Mouse (Mus musculus) CH12.LX (cell line): ENCODE results near the gene Lsp1. TPM values are rescaled to one million over a fixed set of nuclear protein-coding genes. Genes with fewer than 3 reads are reported as not detected.

ENCODE experiments used
- DNase-seq: peaks from one replicate; pipeline ENCODE4 v3.0.0-alpha.2; 2013; ENCODE audit errors: extremely low read depth
- H3K27ac ChIP-seq: 2 replicates; pipeline ENCODE4 v1.5.1; 2012; ENCODE audit warnings: low read depth, mild to moderate bottlenecking, control low read depth, moderate library complexity; ENCODE audit not compliant: insufficient read depth
- H3K27me3 ChIP-seq: replicated peaks from 2 replicates; pipeline ENCODE3; 2012; ENCODE audit warnings: inconsistent platforms
- H3K36me3 ChIP-seq, 2 experiments: replicated peaks in 1 of 2; 2 replicates each; pipeline versions ENCODE3 to v1.6.1; 2012; ENCODE audit warnings: inconsistent platforms in 1 of 2, low read length in 1 of 2, mild to moderate bottlenecking in 1 of 2, mixed read lengths in 1 of 2, moderate library complexity in 1 of 2; ENCODE audit not compliant: control insufficient read depth in 1 of 2, insufficient read depth in 1 of 2
- H3K4me1 ChIP-seq, 2 experiments: 2 replicates each; pipeline ENCODE4 v1.6.1; 2012; ENCODE audit warnings: inconsistent platforms in 1 of 2, moderate library complexity in 1 of 2; ENCODE audit not compliant: insufficient read depth in 2 of 2, control insufficient read depth in 1 of 2
- H3K4me2 ChIP-seq: 2 replicates; pipeline ENCODE4 v1.6.1; 2012; ENCODE audit warnings: low read depth, mild to moderate bottlenecking, control low read depth; ENCODE audit not compliant: poor library complexity, insufficient read depth, severe bottlenecking
- H3K4me3 ChIP-seq, 3 experiments: fragments of 150-350 bp in 1 of 3; sonication (generic) in 1 of 3; replicated peaks in 1 of 3; 2 replicates each; pipeline versions ENCODE3 to v1.5.1; 2011 to 2012; ENCODE audit warnings: low read depth in 2 of 3, low read length in 2 of 3, mild to moderate bottlenecking in 2 of 3, moderate library complexity in 2 of 3, control low read depth in 1 of 3, improper control_type of control experiment in 1 of 3, inconsistent platforms in 1 of 3, mixed read lengths in 1 of 3; ENCODE audit not compliant: poor library complexity in 1 of 3
- H3K79me2 ChIP-seq: replicated peaks from 2 replicates; pipeline ENCODE4 v1.6.1; 2012; ENCODE audit warnings: mild to moderate bottlenecking, moderate library complexity; ENCODE audit not compliant: control insufficient read depth, poor library complexity, insufficient read depth, severe bottlenecking; ENCODE audit errors: extremely low read depth
- H3K9ac ChIP-seq: 2 replicates; pipeline ENCODE4 v1.6.1; 2012; ENCODE audit warnings: low read depth, mild to moderate bottlenecking, control low read depth, moderate library complexity; ENCODE audit not compliant: insufficient read depth
- H3K9me3 ChIP-seq: replicated peaks from 2 replicates; pipeline ENCODE3; 2012; ENCODE audit warnings: low read length, inconsistent platforms, mixed read lengths
- BHLHE40 ChIP-seq: IDR thresholded peaks from 2 replicates; pipeline ENCODE4 v1.6.1; 2011; ENCODE audit warnings: mild to moderate bottlenecking, low read depth, low read length, improper control_type of control experiment
- CHD2 ChIP-seq: IDR thresholded peaks from 2 replicates; pipeline ENCODE4 v1.6.1; 2011; ENCODE audit warnings: low read length, improper control_type of control experiment
- CTCF ChIP-seq, 2 experiments: IDR thresholded peaks in 1 of 2; conservative IDR thresholded peaks in 1 of 2; 2 replicates each; pipeline ENCODE4 v1.5.1; 2011 to 2012; ENCODE audit warnings: low read depth in 2 of 2, low read length in 2 of 2, improper control_type of control experiment in 1 of 2, inconsistent platforms in 1 of 2, mild to moderate bottlenecking in 1 of 2, moderate library complexity in 1 of 2
- ETS1 ChIP-seq: conservative IDR thresholded peaks from 2 replicates; pipeline ENCODE4 v1.6.1; 2012; ENCODE audit warnings: low read depth, mild to moderate bottlenecking, inconsistent platforms, low read length, improper control_type of control experiment, moderate library complexity
- HCFC1 ChIP-seq: IDR thresholded peaks from 2 replicates; pipeline ENCODE4 v1.6.1; 2012; ENCODE audit warnings: low read depth, mild to moderate bottlenecking, inconsistent platforms, low read length, improper control_type of control experiment
- IRF4 ChIP-seq: IDR thresholded peaks from 2 replicates; pipeline ENCODE4 v1.6.1; 2014; ENCODE audit warnings: low read depth, mild to moderate bottlenecking, inconsistent platforms, low read length, improper control_type of control experiment
- JUN ChIP-seq: IDR thresholded peaks from 2 replicates; pipeline ENCODE4 v1.6.1; 2011; ENCODE audit warnings: low read depth, mild to moderate bottlenecking, low read length, improper control_type of control experiment, moderate library complexity; ENCODE audit not compliant: insufficient read depth
- JUND ChIP-seq: conservative IDR thresholded peaks from 2 replicates; pipeline ENCODE4 v1.6.1; 2011; ENCODE audit warnings: low read depth, low read length, improper control_type of control experiment
- KAT2A ChIP-seq: IDR thresholded peaks from 2 replicates; pipeline ENCODE4 v1.6.1; 2012; ENCODE audit warnings: low read length, improper control_type of control experiment, inconsistent platforms; ENCODE audit not compliant: insufficient replicate concordance
- MAFK ChIP-seq: IDR thresholded peaks from 2 replicates; pipeline ENCODE4 v1.6.1; 2011; ENCODE audit warnings: low read length, improper control_type of control experiment; ENCODE audit not compliant: insufficient replicate concordance
- MAX ChIP-seq: IDR thresholded peaks from 2 replicates; pipeline ENCODE4 v1.6.1; 2011; ENCODE audit warnings: low read length, improper control_type of control experiment
- MEF2A ChIP-seq: IDR thresholded peaks from 2 replicates; pipeline ENCODE4 v1.6.1; 2014; ENCODE audit warnings: low read depth, mild to moderate bottlenecking, inconsistent platforms, low read length, improper control_type of control experiment, borderline replicate concordance
- NRF1 ChIP-seq: IDR thresholded peaks from 2 replicates; pipeline ENCODE4 v1.6.1; 2014; ENCODE audit warnings: low read depth, mild to moderate bottlenecking, inconsistent platforms, low read length, improper control_type of control experiment, moderate library complexity
- POLR2AphosphoS2 ChIP-seq: IDR thresholded peaks from 2 replicates; pipeline ENCODE4 v1.6.1; 2011; ENCODE audit warnings: low read depth, low read length, improper control_type of control experiment
- TCF12 ChIP-seq: IDR thresholded peaks from 2 replicates; pipeline ENCODE4 v1.6.1; 2014; ENCODE audit warnings: low read depth, mild to moderate bottlenecking, inconsistent platforms, low read length, improper control_type of control experiment
- UBTF ChIP-seq: IDR thresholded peaks from 2 replicates; pipeline ENCODE4 v1.6.1; 2012; ENCODE audit warnings: low read depth, mild to moderate bottlenecking, inconsistent platforms, low read length, improper control_type of control experiment, moderate library complexity
- USF1 ChIP-seq: IDR thresholded peaks from 2 replicates; pipeline ENCODE4 v1.6.1; 2014; ENCODE audit warnings: low read depth, mild to moderate bottlenecking, inconsistent platforms, low read length, improper control_type of control experiment
- ZKSCAN1 ChIP-seq: IDR thresholded peaks from 2 replicates; pipeline ENCODE4 v1.6.1; 2012; ENCODE audit warnings: low read depth, inconsistent platforms, low read length, improper control_type of control experiment, borderline replicate concordance
- ZNF384 ChIP-seq: IDR thresholded peaks from 2 replicates; pipeline ENCODE4 v1.6.1; 2012; ENCODE audit warnings: low read depth, low read length, improper control_type of control experiment, inconsistent platforms
- dilution Hi-C: fragments of 300-500 bp; cut with MboI; formaldehyde crosslinking; loops from 2 replicates; pipeline ENCODE4 v1.14.3; 2020; ENCODE audit warnings: low sequenced_read_pairs; ENCODE audit not compliant: extremely low pct_unique_long_range_greater_than_20kb, extremely low pct_ligation_motif_present
- in situ Hi-C: fragments of 300-500 bp; cut with MboI; formaldehyde crosslinking; loops from 3 replicates; pipeline ENCODE4 v1.14.3; 2019; ENCODE audit warnings: low sequenced_read_pairs, low pct_ligation_motif_present, low pct_unique_long_range_greater_than_20kb, mixed read lengths
- polyA plus RNA-seq: library from polyadenylated mRNA; unstranded; fragments of >175 nt; gene quantifications from 2 replicates; pipeline ENCODE4 v1.2.1, GENCODE M21; 2012; ENCODE audit warnings: low read depth; ENCODE audit not compliant: insufficient read length
- total RNA-seq, 2 experiments: library from RNA; depleted of rRNA; stranded (reverse); fragments of 300-350 nt in 1 of 2; fragments of >200 nt in 1 of 2; gene quantifications; 2 replicates each; pipeline ENCODE4 v1.2.3; 2012 to 2014

Gene Lsp1
- total and polyA plus RNA-seq, 3 experiments: 364 to 715 (median 367) TPM

- TF ChIP-seq MAFK (no peak), CHD2 (peak; percentile 52), HCFC1 (peak; percentile 83), IRF4 (no peak), MEF2A (no peak), ZKSCAN1 (no peak), USF1 (peak; percentile 85), NRF1 (no peak)
These were observed 72.6 kb downstream of the Lsp1 start (continued) for GRCm38 (mm10) chr7:142533059-142533855.

DNA sequence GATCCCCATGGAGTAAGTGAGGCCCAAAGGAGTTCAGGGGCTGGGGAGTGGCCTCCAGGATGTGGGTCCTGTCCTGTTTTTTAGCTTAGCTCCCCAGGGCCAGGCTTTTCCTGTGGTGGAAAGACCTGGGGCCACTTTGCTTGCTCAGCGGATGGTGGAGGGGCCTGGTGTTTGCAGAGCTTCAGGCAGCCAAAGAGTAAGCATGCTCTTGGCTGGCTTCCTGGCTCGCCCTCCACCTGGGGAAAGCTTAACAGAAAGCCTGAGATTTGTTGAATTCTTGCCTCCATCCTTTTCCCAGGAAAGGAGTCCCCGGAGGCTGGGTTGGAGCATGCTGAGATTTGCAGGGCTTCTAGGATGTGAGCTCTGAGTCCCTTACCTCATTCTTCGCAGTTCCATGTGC is 74.5 kb downstream of the Lsp1 start:
- H3K36me3 ChIP-seq: peaks cover 15 to 45% of the 10 kb centered on the region in 2 experiments
- no peak overlapping the region for H3K9ac ChIP-seq
- peaks cover 9 to 27% of the 10 kb centered on the region in 2 experiments for H3K4me1 ChIP-seq
- H3K4me2 ChIP-seq: no peak overlapping the region
- no peak overlapping the region for H3K4me3 ChIP-seq
- H3K27me3 ChIP-seq: peaks cover 22% of the 10 kb centered on the region
- dilution Hi-C loops: no loop called here
- no peaks in the 10 kb centered on the region for H3K9me3 ChIP-seq
- peaks cover 4% of the 10 kb centered on the region for H3K79me2 ChIP-seq
- DNase-seq: no peak
- no peak overlapping the region for H3K27ac ChIP-seq
- TF ChIP-seq KAT2A: no peak
- TF ChIP-seq BHLHE40: no peak
- no peak for TF ChIP-seq JUND
- no peak for TF ChIP-seq CTCF (conservative IDR thresholded peaks at IDR 0.05 in 1 of 2, IDR thresholded peaks at IDR 0.05 in 1 of 2; ENCODE audit: low read depth in 2 of 2, low read length in 2 of 2)
- TF ChIP-seq POLR2AphosphoS2: no peak
- no peak for TF ChIP-seq MAX
- TF ChIP-seq JUN: no peak
- TF ChIP-seq ZNF384: no peak
- no peak for TF ChIP-seq UBTF
- TF ChIP-seq, all 38 proteins: peak for 0
- in situ Hi-C loops: no loop called here

DNA sequence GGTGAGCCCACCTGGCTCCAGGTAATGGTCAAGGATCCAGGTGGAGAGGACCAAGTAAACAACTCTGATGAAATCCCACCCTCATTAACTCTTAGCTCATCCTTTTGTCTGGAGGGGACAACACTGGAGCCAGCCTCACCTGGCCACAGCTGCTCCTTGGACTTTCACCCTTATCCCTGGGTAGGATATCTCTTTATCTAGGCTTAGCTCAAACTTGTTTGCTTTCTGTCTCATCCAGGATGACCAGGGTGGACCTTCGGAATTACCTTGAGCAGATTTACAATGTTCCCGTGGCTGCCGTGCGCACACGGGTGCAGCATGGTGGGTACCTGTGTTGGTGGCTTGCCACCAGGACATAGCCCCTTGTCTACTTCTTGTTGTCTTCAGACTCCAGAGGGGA is 75.2 kb downstream of the Lsp1 start:
- dilution Hi-C loops (no loop called here), in situ Hi-C loops (no loop called here)
- no peak overlapping the region for H3K4me3 ChIP-seq
- DNase-seq: no peak
- TF ChIP-seq TCF12: no peak
- no peak for TF ChIP-seq CHD2
- TF ChIP-seq IRF4: no peak
- no peak for TF ChIP-seq ETS1
- TF ChIP-seq KAT2A: no peak
- no peak for TF ChIP-seq JUN
- TF ChIP-seq MAX: no peak
- no peak for TF ChIP-seq CTCF (conservative IDR thresholded peaks at IDR 0.05 in 1 of 2, IDR thresholded peaks at IDR 0.05 in 1 of 2; ENCODE audit: low read depth in 2 of 2, low read length in 2 of 2)
- H3K4me2 ChIP-seq: no peak overlapping the region
- no peaks in the 10 kb centered on the region for H3K9me3 ChIP-seq
- H3K36me3 ChIP-seq: peaks cover 18 to 51% of the 10 kb centered on the region in 2 experiments
- H3K4me1 ChIP-seq: peaks cover 9 to 27% of the 10 kb centered on the region in 2 experiments
- no peak overlapping the region for H3K27ac ChIP-seq
- peaks cover 19% of the 10 kb centered on the region for H3K27me3 ChIP-seq
- peaks cover 4% of the 10 kb centered on the region for H3K79me2 ChIP-seq
- H3K9ac ChIP-seq: no peak overlapping the region
